Mouse (Mus musculus): ENCODE data around the gene Dscam.

DNA sequence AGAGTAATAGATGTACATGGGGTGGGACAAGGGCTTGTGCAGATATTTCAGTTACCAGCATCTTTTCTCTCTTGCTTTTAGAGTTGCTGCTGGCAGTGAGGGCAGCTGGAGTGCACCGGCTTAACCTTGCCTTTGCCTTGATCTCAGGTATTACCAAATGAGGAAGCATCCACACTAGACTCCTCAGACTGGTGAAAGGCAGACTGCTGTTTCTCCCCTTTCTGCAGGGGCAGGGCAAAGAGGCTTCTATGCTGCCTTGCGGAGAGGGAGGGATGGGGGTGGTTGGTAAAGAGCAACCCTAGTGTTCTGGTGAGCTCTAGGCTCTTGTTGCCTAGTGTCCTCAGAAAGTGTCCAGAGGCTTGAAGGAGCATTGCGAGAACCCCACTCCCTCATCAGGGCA lies 412.2 kb downstream of the Dscam start:
- TF ChIP-seq CTCF (IDR thresholded peaks at IDR 0.05; ENCODE audit: extremely low read depth, insufficient read length, insufficient replicate concordance, low read depth, low read length): no peak
- no peak for TF ChIP-seq POLR2A (IDR thresholded peaks at IDR 0.05; ENCODE audit: low read depth, low read length)
